7 mouse cellular contexts compared by ENCODE assay signal in genomic region chr11:32321196-32321565, GRCm38 (mm10). TPM values are rescaled to one million over a fixed set of nuclear protein-coding genes. Genes with fewer than 3 reads are reported as not detected.
DNase-seq lines count a peak whose midpoint lies in the region; ATAC-seq and TF ChIP-seq lines count a peak whose summit lies in the region.

No protein-coding gene starts in this region.

- H3K27ac ChIP-seq in kidney, postnatal 0 days: no peak overlapping the region
- H3K27ac ChIP-seq in liver, postnatal 0 days (ENCODE audit: low read depth): no peak overlapping the region

- peak; percentile 52; the same call in 1 of the 2 replicates for ATAC-seq in kidney, postnatal 0 days (replicated peaks; ENCODE audit: low FRiP score, low read depth)
- ATAC-seq in liver, postnatal 0 days: peak; percentile 66; the same call in 1 of the 2 replicates

- no peaks in the 10 kb centered on the region for H3K27me3 ChIP-seq in kidney, postnatal 0 days (ENCODE audit: insufficient read depth, low read length)
- H3K27me3 ChIP-seq in liver, postnatal 0 days (ENCODE audit: insufficient read depth, low read length): peaks cover 4% of the 10 kb centered on the region; the same call in 1 of the 2 replicates

- TF ChIP-seq EP300 in liver, postnatal 0 days (IDR thresholded peaks at IDR 0.05; ENCODE audit: low read depth): no peak

- WGBS in kidney, postnatal 0 days: 36% methylated on average over 8 of the region's 8 CpGs
- 32% methylated on average over 8 of the region's 8 CpGs for WGBS in liver, postnatal 0 days (ENCODE audit: insufficient replicate concordance)

- no peaks in the 10 kb centered on the region for H3K4me1 ChIP-seq in kidney, postnatal 0 days (replicated peaks; ENCODE audit: insufficient read depth, low read length)
- 0 out of 2 replicates have a peak, but pooled peaks cover 3% of the 10 kb centered on the region for H3K4me1 ChIP-seq in liver, postnatal 0 days (ENCODE audit: insufficient read depth)

- H3K9ac ChIP-seq in kidney, postnatal 0 days (ENCODE audit: low read depth, low read length): no peak overlapping the region
- no peak overlapping the region for H3K9ac ChIP-seq in liver, postnatal 0 days (replicated peaks)

- no peak overlapping the region for H3K4me3 ChIP-seq in kidney, postnatal 0 days (replicated peaks; ENCODE audit: low read depth, low read length)
- H3K4me3 ChIP-seq in liver, postnatal 0 days (ENCODE audit: low read depth, low read length): no peak overlapping the region

- H3K36me3 ChIP-seq in kidney, postnatal 0 days (ENCODE audit: insufficient read depth, low read length): no peaks in the 10 kb centered on the region
- H3K36me3 ChIP-seq in liver, postnatal 0 days (replicated peaks; ENCODE audit: insufficient read depth, low read length): no peaks in the 10 kb centered on the region

- peak; percentile 15 to 45 for DNase-seq in CD8-positive naive resting alpha-beta T cell, adult 2 months (ENCODE audit: low read depth in 2 of 2, low spot score in 2 of 2)
- DNase-seq in NIH3T3 (ENCODE audit: low read depth): peak; percentile 83
- peak; percentile 41 for DNase-seq in cerebellum, adult 9-10 months
- peak; percentile 79 for DNase-seq in gastrocnemius, postnatal 10 days
- DNase-seq in kidney, postnatal 0 days (ENCODE audit: low spot score): peak; percentile 90
- DNase-seq in liver, postnatal 0 days: peak; percentile 86
- peak; percentile 58 to 62 for DNase-seq in right cerebral cortex, postnatal 10 days (ENCODE audit: low spot score in 2 of 2)

- no peak overlapping the region for H3K4me2 ChIP-seq in kidney, postnatal 0 days (ENCODE audit: low read length)
- H3K4me2 ChIP-seq in liver, postnatal 0 days (ENCODE audit: low read depth, low read length): no peak overlapping the region

- no peaks in the 10 kb centered on the region for H3K9me3 ChIP-seq in kidney, postnatal 0 days (replicated peaks; ENCODE audit: low read length)
- H3K9me3 ChIP-seq in liver, postnatal 0 days (ENCODE audit: low read length): no peaks in the 10 kb centered on the region

- TF ChIP-seq CTCF in kidney, postnatal 0 days (IDR thresholded peaks at IDR 0.05; ENCODE audit: low read depth): peak; percentile 99
- peak; percentile 99 for TF ChIP-seq CTCF in liver, postnatal 0 days (IDR thresholded peaks at IDR 0.05; ENCODE audit: low read depth)

RNA-seq across cellular contexts. Expression of gene Hbq1a, which starts 21.3 kb away (rescaled TPM):
- not detected for total RNA-seq in gastrocnemius, postnatal 10 days (2021)
- polyA plus RNA-seq in kidney, postnatal 0 days (2015; fragmentation: Nextera tagmentation; extraction: Ambion mirVana): 0.37 TPM in 1 of 2 replicates, not detected in the other
- polyA plus RNA-seq in liver, postnatal 0 days (2015; fragmentation: Nextera tagmentation; extraction: Ambion mirVana): 3.0 and 4.4 TPM in 2 replicates

RNA-seq across cellular contexts. Expression of gene Hba-a2, which starts 24.9 kb away (rescaled TPM):
- total RNA-seq in gastrocnemius, postnatal 10 days (2021): 1,000 to 10,000 TPM in 1 of 2 experiments, 100 to 1,000 TPM in 1; 662 to 1,092 TPM
- 2,400 and 2,472 TPM in 2 replicates for polyA plus RNA-seq in kidney, postnatal 0 days (2015; fragmentation: Nextera tagmentation; extraction: Ambion mirVana)
- 64,656 and 66,091 TPM in 2 replicates for polyA plus RNA-seq in liver, postnatal 0 days (2015; fragmentation: Nextera tagmentation; extraction: Ambion mirVana)

RNA-seq across cellular contexts. Expression of gene Sh3pxd2b, which starts 26.4 kb away (rescaled TPM):
- 10 to 100 TPM; 25.1 to 32.5 TPM for total RNA-seq in gastrocnemius, postnatal 10 days (2021)
- 6.6 TPM in 2 replicates for polyA plus RNA-seq in kidney, postnatal 0 days (2015; fragmentation: Nextera tagmentation; extraction: Ambion mirVana)
- 0.49 and 0.79 TPM in 2 replicates for polyA plus RNA-seq in liver, postnatal 0 days (2015; fragmentation: Nextera tagmentation; extraction: Ambion mirVana)

RNA-seq across cellular contexts. Expression of gene Hbq1b, which starts 34.4 kb away (rescaled TPM):
- under 1 TPM in 1 of 2 experiments, not detected in 1; 0.79 TPM for total RNA-seq in gastrocnemius, postnatal 10 days (2021)
- polyA plus RNA-seq in kidney, postnatal 0 days (2015; fragmentation: Nextera tagmentation; extraction: Ambion mirVana): 0.87 and 0.92 TPM in 2 replicates
- polyA plus RNA-seq in liver, postnatal 0 days (2015; fragmentation: Nextera tagmentation; extraction: Ambion mirVana): 70.9 and 75.1 TPM in 2 replicates

RNA-seq across cellular contexts. Expression of gene Hba-a1, which starts 37.9 kb away (rescaled TPM):
- 1,000 to 10,000 TPM in 1 of 2 experiments, 100 to 1,000 TPM in 1; 968 to 1,389 TPM for total RNA-seq in gastrocnemius, postnatal 10 days (2021)
- 1,023 and 1,027 TPM in 2 replicates for polyA plus RNA-seq in kidney, postnatal 0 days (2015; fragmentation: Nextera tagmentation; extraction: Ambion mirVana)
- polyA plus RNA-seq in liver, postnatal 0 days (2015; fragmentation: Nextera tagmentation; extraction: Ambion mirVana): 32,136 and 32,798 TPM in 2 replicates

Comparison
In these comparisons a context has a peak if more than half of its experiments do, and no peak if none do; other contexts are left out.
1. DNase-seq: peak in every context shown above with its lines; median percentile 90 in kidney, postnatal 0 days; 86 in liver, postnatal 0 days; 83 in NIH3T3; 79 in gastrocnemius, postnatal 10 days; 60 in right cerebral cortex, postnatal 10 days; 41 in cerebellum, adult 9-10 months; 30 in CD8-positive naive resting alpha-beta T cell, adult 2 months.
2. RNA of gene Hba-a2, which starts 24.9 kb away (polyA plus RNA-seq): 64,656 to 66,091 TPM in liver, postnatal 0 days; 2,400 to 2,472 TPM in kidney, postnatal 0 days; every median in the first group is over 10 times any median in the second.